Mouse (Mus musculus): ENCODE measurements at regions not wholly inside any gene's neighbourhood (a gene's known extent, or its start where the extent isn't known, plus 50 kb on each side); places are given as distances from the start of the nearest gene placed in this dataset.
A peak's percentile ranks its signal among the peaks of the same experiment; 100 is the strongest.

- peak; percentile 62 for ATAC-seq (ENCODE audit: low TSS enrichment)
Measured at GRCm38 (mm10) chr8:18536059-18536458, 442.0 kb downstream of the Defb40 start.

GRCm38 (mm10) chr8:18528120-18528519 lies 449.9 kb downstream of the Defb40 start:
- ATAC-seq (ENCODE audit: low TSS enrichment): no peak

- no peak for ATAC-seq (ENCODE audit: low TSS enrichment)
Measured at GRCm38 (mm10) chr8:18512409-18512808, 465.6 kb downstream of the Defb40 start.

- no peak for ATAC-seq (ENCODE audit: low TSS enrichment)
Measured at GRCm38 (mm10) chr8:18506158-18507022, 471.7 kb downstream of the Defb40 start.

GRCm38 (mm10) chr8:18490620-18491019 lies 487.4 kb downstream of the Defb40 start:
- peak; percentile 59; the same call in 1 of the 2 replicates for ATAC-seq (ENCODE audit: low TSS enrichment)

- no peak for ATAC-seq (ENCODE audit: low TSS enrichment)
Measured at GRCm38 (mm10) chr8:18480081-18480480, 498.0 kb downstream of the Defb40 start.

GRCm38 (mm10) chr8:18478166-18478565 lies 499.9 kb downstream of the Defb40 start:
- ATAC-seq (ENCODE audit: low TSS enrichment): no peak

- no peak for ATAC-seq (ENCODE audit: low TSS enrichment)
Measured at GRCm38 (mm10) chr8:18467511-18467910, 510.5 kb downstream of the Defb40 start.

GRCm38 (mm10) chr8:18460609-18461008 lies 517.4 kb downstream of the Defb40 start:
- no peak for ATAC-seq (ENCODE audit: low TSS enrichment)

GRCm38 (mm10) chr8:18457470-18457869 lies 520.6 kb downstream of the Defb40 start:
- no peak for ATAC-seq (ENCODE audit: low TSS enrichment)

GRCm38 (mm10) chr8:18449015-18449414 lies 529.0 kb downstream of the Defb40 start:
- no peak for ATAC-seq (ENCODE audit: low TSS enrichment)

- no peak for ATAC-seq (ENCODE audit: low TSS enrichment)
Measured at GRCm38 (mm10) chr8:18442212-18442611, 535.8 kb downstream of the Defb40 start.

GRCm38 (mm10) chr8:18422846-18423245 lies 555.2 kb downstream of the Defb40 start:
- 0 out of 2 replicates have a peak, but pooled peaks have one; percentile 41 for ATAC-seq (ENCODE audit: low TSS enrichment)

GRCm38 (mm10) chr8:18412470-18412869 lies 565.6 kb downstream of the Defb40 start:
- ATAC-seq (ENCODE audit: low TSS enrichment): peak; percentile 97

- ATAC-seq (ENCODE audit: low TSS enrichment): no peak
Measured at GRCm38 (mm10) chr8:18406446-18406845, 571.6 kb downstream of the Defb40 start.

GRCm38 (mm10) chr8:18388353-18388752 lies 589.7 kb downstream of the Defb40 start:
- peak; percentile 50; the same call in 1 of the 2 replicates for ATAC-seq (ENCODE audit: low TSS enrichment)

GRCm38 (mm10) chr8:18381615-18382178 lies 596.4 kb downstream of the Defb40 start:
- ATAC-seq (ENCODE audit: low TSS enrichment): no peak

GRCm38 (mm10) chr8:18348716-18349115 lies 629.3 kb downstream of the Defb40 start:
- ATAC-seq (ENCODE audit: low TSS enrichment): no peak

- no peak for ATAC-seq (ENCODE audit: low TSS enrichment)
Measured at GRCm38 (mm10) chr8:18346248-18346647, 631.8 kb downstream of the Defb40 start.

- peak; percentile 88 for ATAC-seq (ENCODE audit: low TSS enrichment)
Measured at GRCm38 (mm10) chr8:18345322-18345721, 632.7 kb downstream of the Defb40 start.

- ATAC-seq (ENCODE audit: low TSS enrichment): no peak
Measured at GRCm38 (mm10) chr8:18344838-18345237, 633.2 kb downstream of the Defb40 start.

GRCm38 (mm10) chr8:18335576-18335975 lies 642.5 kb downstream of the Defb40 start:
- ATAC-seq (ENCODE audit: low TSS enrichment): no peak

GRCm38 (mm10) chr8:18328521-18328920 lies 649.5 kb downstream of the Defb40 start:
- no peak for ATAC-seq (ENCODE audit: low TSS enrichment)

Measured in frontal cortex, adult (tissue).